Mouse (Mus musculus) bone marrow, adult 2 months (tissue): ENCODE results near the gene Gcnt7. TPM values are rescaled to one million over a fixed set of nuclear protein-coding genes. Genes with fewer than 3 reads are reported as not detected.
A peak's percentile ranks its signal among the peaks of the same experiment; 100 is the strongest.

Source experiments
- H3K27ac ChIP-seq: fragments of 200-500 bp; 2 replicates; pipeline ENCODE4 v1.5.1; 2012; ENCODE audit warnings: low read depth, mild to moderate bottlenecking, control low read depth, inconsistent platforms, low read length; ENCODE audit not compliant: control insufficient read depth, poor library complexity, insufficient read depth
- H3K4me1 ChIP-seq: fragments of 200-500 bp; 2 replicates; pipeline ENCODE4 v1.6.1; 2011; ENCODE audit warnings: low read length; ENCODE audit not compliant: control insufficient read depth, insufficient read depth
- H3K4me3 ChIP-seq: fragments of 200-500 bp; replicated peaks from 2 replicates; pipeline ENCODE3; 2011; ENCODE audit warnings: mild to moderate bottlenecking, low read depth, low read length, control low read depth; ENCODE audit not compliant: control insufficient read depth
- CTCF ChIP-seq: fragments of 200-500 bp; IDR thresholded peaks from 2 replicates; pipeline ENCODE4 v1.5.1; 2011; ENCODE audit warnings: low read length, control low read depth; ENCODE audit not compliant: control insufficient read depth, insufficient read depth
- POLR2A ChIP-seq: fragments of 200-500 bp; IDR thresholded peaks from 2 replicates; pipeline ENCODE4 v1.6.1; 2011; ENCODE audit warnings: low read depth, mild to moderate bottlenecking, control low read depth, low read length, borderline replicate concordance; ENCODE audit not compliant: control insufficient read depth
- WGBS: fragments of 180-500 bp; shearing (Covaris S2); methylation state at CpG from one replicate; pipeline ENCODE4 v1.1.7; 2018; 5-methylcytosine and 5-hydroxymethylcytosine counted together
- polyA plus RNA-seq: library from polyadenylated mRNA; stranded (reverse); fragments of >200 nt; gene quantifications from 2 replicates; pipeline ENCODE4 v1.2.4, GENCODE M21; 2011; ENCODE audit warnings: low replicate concordance; ENCODE audit not compliant: missing spikeins, insufficient read depth, insufficient read length

The Gcnt7 gene
- polyA plus RNA-seq, 1 experiment: not detected

DNA sequence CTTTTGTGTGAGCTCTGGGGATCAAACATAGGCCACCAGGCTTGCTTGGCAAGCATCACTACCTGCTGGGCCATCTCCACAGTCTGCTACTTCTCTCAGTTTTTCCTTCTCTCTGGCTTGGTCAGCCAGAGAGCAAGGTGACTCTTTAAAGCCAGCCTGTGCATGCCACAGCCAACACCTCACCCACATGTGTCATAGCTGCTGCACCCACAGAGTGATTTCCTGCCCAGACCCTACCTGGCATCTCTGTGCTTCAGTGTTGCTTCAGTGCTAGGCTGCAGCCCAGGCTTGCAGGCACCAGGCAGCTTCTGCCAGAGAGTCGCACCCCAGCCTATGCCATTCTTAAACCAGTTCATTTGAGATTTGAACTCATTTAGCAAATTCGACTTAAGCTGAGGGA is 50.9 kb downstream of the Gcnt7 start:
- WGBS: 65% methylated on average over 2 of the region's 2 CpGs
- Histone ChIP-seq H3K27ac (no peak overlapping the region), H3K4me1 (no peaks in the 10 kb centered on the region; the same call in 1 of the 2 replicates), H3K4me3 (no peak overlapping the region)
- TF ChIP-seq POLR2A (no peak), CTCF (no peak)

GRCm38 (mm10) chr2:172406173-172406572 is 52.2 kb downstream of the Gcnt7 start:
- Histone ChIP-seq H3K4me1 (peaks cover 1% of the 10 kb centered on the region; the same call in 1 of the 2 replicates), H3K4me3 (no peak overlapping the region), H3K27ac (no peak overlapping the region)
- 59% methylated on average over 4 of the region's 4 CpGs for WGBS
- no peak for TF ChIP-seq CTCF
- no peak for TF ChIP-seq POLR2A

DNA sequence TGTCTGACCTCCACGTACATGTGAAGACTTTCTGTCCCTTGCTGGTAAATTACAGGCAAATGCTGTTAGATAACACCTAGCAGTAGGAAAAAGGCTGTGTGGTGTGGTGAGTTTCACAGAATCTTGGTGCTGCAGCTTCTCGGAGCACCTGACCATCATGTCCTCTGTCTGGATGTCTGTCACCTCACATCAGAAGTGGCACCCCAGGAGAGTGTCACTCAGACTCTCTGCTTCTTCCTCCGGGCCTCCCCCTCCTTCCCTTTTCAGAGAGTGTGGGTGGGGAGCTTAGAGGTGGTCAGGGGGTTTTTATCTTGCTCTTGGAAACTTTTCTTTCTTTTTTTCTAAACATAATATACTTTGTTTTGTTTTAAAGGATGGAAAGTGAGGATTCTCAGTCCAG is 53.4 kb downstream of the Gcnt7 start:
- 44% methylated on average over 3 of the region's 3 CpGs for WGBS
- Histone ChIP-seq H3K4me3 (no peak overlapping the region), H3K4me1 (peaks cover 4% of the 10 kb centered on the region; the same call in 1 of the 2 replicates), H3K27ac (no peak overlapping the region)
- TF ChIP-seq POLR2A (no peak), CTCF (no peak)

DNA sequence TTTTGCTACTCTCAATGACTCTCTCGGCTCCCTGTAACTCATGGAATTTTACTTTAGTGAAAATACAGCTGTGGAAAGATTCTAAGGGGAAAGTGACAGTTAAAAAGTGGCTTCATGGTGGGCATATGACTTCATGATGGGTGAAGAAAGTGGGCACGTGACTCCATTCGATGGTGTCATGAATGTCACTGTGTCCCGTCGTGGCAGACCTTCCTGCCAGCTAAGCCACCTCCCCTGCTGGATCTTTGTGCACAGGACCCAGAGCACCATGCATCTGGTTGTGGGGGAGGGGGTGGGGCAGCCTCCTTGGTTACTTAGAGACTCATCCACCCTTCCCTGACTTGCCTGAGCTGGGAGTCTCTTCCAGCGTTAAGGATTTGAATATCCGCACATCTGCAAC is 54.2 kb downstream of the Gcnt7 start:
- TF ChIP-seq CTCF: no peak
- no peak for TF ChIP-seq POLR2A
- no peak overlapping the region for H3K27ac ChIP-seq
- no peak overlapping the region for H3K4me3 ChIP-seq
- peaks cover 8% of the 10 kb centered on the region; the same call in 1 of the 2 replicates for H3K4me1 ChIP-seq
- WGBS: 70% methylated on average over 7 of the region's 7 CpGs

DNA sequence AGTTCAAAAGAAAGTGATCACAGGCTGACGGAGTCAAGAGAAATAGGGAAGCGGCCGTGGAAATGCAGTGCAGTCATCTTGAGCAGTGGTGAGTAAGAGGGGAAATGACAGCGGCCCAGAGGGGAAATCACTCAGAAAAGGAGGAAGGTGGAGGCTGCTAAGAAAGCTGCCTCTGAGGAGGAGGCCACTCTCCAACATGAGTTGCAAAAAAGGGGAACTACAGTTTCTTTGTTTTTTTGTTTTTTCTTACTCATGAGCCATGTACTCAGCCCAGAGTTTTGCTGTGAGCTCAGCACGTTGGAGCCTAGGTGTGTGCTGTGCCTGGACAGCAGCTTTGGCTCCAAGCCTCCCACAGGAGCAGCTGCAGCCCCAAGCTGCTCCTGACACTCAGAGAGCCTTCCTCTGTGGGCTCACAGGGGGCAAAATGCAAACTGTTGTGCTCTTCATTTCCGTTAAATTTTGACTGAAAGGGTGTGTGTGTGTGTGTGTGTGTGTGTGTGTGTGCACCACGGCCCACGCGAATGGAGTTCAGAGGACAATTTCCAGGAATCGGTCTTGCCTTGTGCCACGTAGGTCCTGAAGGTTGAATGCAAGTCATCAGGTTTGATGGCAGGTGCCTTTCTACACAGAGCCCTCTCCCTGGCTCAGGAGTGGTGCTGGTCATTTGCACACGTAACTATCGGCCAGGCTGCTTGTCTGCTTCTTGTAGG is 57.1 kb downstream of the Gcnt7 start:
- 8% methylated on average over 13 of the region's 13 CpGs for WGBS
- no peak for TF ChIP-seq POLR2A
- 0 out of 2 replicates have a peak, but pooled peaks have one; percentile 5 for TF ChIP-seq CTCF
- H3K4me1 ChIP-seq: peaks cover 11% of the 10 kb centered on the region; the same call in 1 of the 2 replicates
- peak overlapping the region; percentile 94 for H3K27ac ChIP-seq
- no peak overlapping the region for H3K4me3 ChIP-seq

Other genes starting within 250 kb of the Gcnt7 start
- not detected in 2 replicates for gene Mc3r, start 210.1 kb downstream of the Gcnt7 start, polyA plus RNA-seq
- 31.2 and 39.6 TPM in 2 replicates for gene Fam210b, start 113.0 kb downstream of the Gcnt7 start, polyA plus RNA-seq
- gene Aurka, start 88.1 kb downstream of the Gcnt7 start, polyA plus RNA-seq: 54.7 and 60.7 TPM in 2 replicates
- 8.9 and 15.8 TPM in 2 replicates for gene Cstf1, start 87.9 kb downstream of the Gcnt7 start, polyA plus RNA-seq
- 2.4 and 6.6 TPM in 2 replicates for gene Cass4, start 64.8 kb downstream of the Gcnt7 start, polyA plus RNA-seq
- 38.4 and 53.6 TPM in 2 replicates for gene Rtf2, start 18.0 kb downstream of the Gcnt7 start, polyA plus RNA-seq
- gene Fam209, start 13.9 kb upstream of the Gcnt7 start, polyA plus RNA-seq: 5.2 TPM in 1 of 2 replicates, not detected in the other
- gene Tfap2c, start 91.0 kb upstream of the Gcnt7 start, polyA plus RNA-seq: not detected in 2 replicates